8 mouse cellular contexts compared by ENCODE assay signal in genomic region chr6:4506106-4506505, GRCm38 (mm10). TPM values are rescaled to one million over a fixed set of nuclear protein-coding genes. Genes with fewer than 3 reads are reported as not detected.
DNase-seq lines count a peak whose midpoint lies in the region; ATAC-seq and TF ChIP-seq lines count a peak whose summit lies in the region.

No protein-coding gene starts in this region.

- DNase-seq in layer of hippocampus, adult 2 months (ENCODE audit: low spot score in 2 of 2), result no peak
- no peak for DNase-seq in layer of hippocampus, postnatal 10 days (ENCODE audit: low spot score in 2 of 2)
- peak; percentile 67 for DNase-seq in limb, embryonic 11.5 days (ENCODE audit: low spot score)
- DNase-seq in midbrain, postnatal 0 days (ENCODE audit: low spot score), result peak; percentile 40
- no peak for DNase-seq in B cell, adult 2 months
- no peak for DNase-seq in left cerebral cortex, adult 8-10 months (ENCODE audit: low spot score in 2 of 2)

- no peaks in the 10 kb centered on the region for H3K27me3 ChIP-seq in heart, embryonic 12.5 days (replicated peaks)
- no peaks in the 10 kb centered on the region for H3K27me3 ChIP-seq in limb, embryonic 11.5 days (ENCODE audit: control insufficient read depth, insufficient read depth, low read length)
- peaks cover 10% of the 10 kb centered on the region; the same call in 1 of the 2 replicates for H3K27me3 ChIP-seq in midbrain, postnatal 0 days (ENCODE audit: insufficient read depth, low read length)

- peak overlapping the region; percentile 97 for H3K4me2 ChIP-seq in heart, embryonic 12.5 days
- peak overlapping the region; percentile 49 for H3K4me2 ChIP-seq in limb, embryonic 11.5 days (ENCODE audit: low read depth, severe bottlenecking)
- peak overlapping the region; percentile 72 for H3K4me2 ChIP-seq in midbrain, postnatal 0 days (ENCODE audit: low read depth, low read length, poor library complexity, severe bottlenecking)

- peaks cover 14% of the 10 kb centered on the region; the same call in 1 of the 2 replicates for H3K4me1 ChIP-seq in heart, embryonic 12.5 days (replicated peaks)
- H3K4me1 ChIP-seq in limb, embryonic 11.5 days (ENCODE audit: control insufficient read depth, insufficient read depth, low read length), result peaks cover 5% of the 10 kb centered on the region; the same call in 1 of the 2 replicates
- peaks cover 8% of the 10 kb centered on the region for H3K4me1 ChIP-seq in midbrain, postnatal 0 days (ENCODE audit: insufficient read depth, low read length)

- no peaks in the 10 kb centered on the region for H3K36me3 ChIP-seq in heart, embryonic 12.5 days
- H3K36me3 ChIP-seq in limb, embryonic 11.5 days (ENCODE audit: control insufficient read depth, insufficient read depth, low read length), result 0 out of 2 replicates have a peak, but pooled peaks cover 3% of the 10 kb centered on the region
- H3K36me3 ChIP-seq in midbrain, postnatal 0 days (ENCODE audit: insufficient read depth, low read length), result no peaks in the 10 kb centered on the region

- peak overlapping the region; percentile 38 for H3K4me3 ChIP-seq in layer of hippocampus, adult 2 months
- H3K4me3 ChIP-seq in heart, embryonic 12.5 days, result peak overlapping the region; percentile 55
- peak overlapping the region; percentile 44 for H3K4me3 ChIP-seq in limb, embryonic 11.5 days (ENCODE audit: low read depth, low read length)
- H3K4me3 ChIP-seq in midbrain, postnatal 0 days (ENCODE audit: low read depth, low read length), result peak overlapping the region; percentile 30; the same call in 1 of the 2 replicates

- H3K9me3 ChIP-seq in heart, embryonic 12.5 days (replicated peaks), result no peaks in the 10 kb centered on the region
- no peaks in the 10 kb centered on the region for H3K9me3 ChIP-seq in limb, embryonic 11.5 days (ENCODE audit: control insufficient read depth, low read length)
- no peaks in the 10 kb centered on the region for H3K9me3 ChIP-seq in midbrain, postnatal 0 days (ENCODE audit: low read length)

- H3K9ac ChIP-seq in heart, embryonic 12.5 days, result peak overlapping the region; percentile 68
- H3K9ac ChIP-seq in limb, embryonic 11.5 days (ENCODE audit: low read length), result peak overlapping the region; percentile 63
- H3K9ac ChIP-seq in midbrain, postnatal 0 days (replicated peaks; ENCODE audit: low read length, poor library complexity, severe bottlenecking), result no peak overlapping the region

- TF ChIP-seq CTCF in layer of hippocampus, adult 2 months (conservative IDR thresholded peaks at IDR 0.05), result peak; percentile 60
- peak; percentile 44 for TF ChIP-seq CTCF in midbrain, postnatal 0 days (IDR thresholded peaks at IDR 0.05)

- no peak for ATAC-seq in heart, embryonic 12.5 days (ENCODE audit: insufficient number of reproducible peaks, low FRiP score)
- ATAC-seq in limb, embryonic 11.5 days (ENCODE audit: insufficient number of reproducible peaks, low FRiP score, low TSS enrichment, low read depth), result 0 out of 2 replicates have a peak, but pooled peaks have one; percentile 17
- no peak for ATAC-seq in midbrain, postnatal 0 days (ENCODE audit: low FRiP score)
- no peak for ATAC-seq in erythroblast, adult 5-6 weeks (replicated peaks; ENCODE audit: low FRiP score, poor library complexity, severe bottlenecking)

- H3K27ac ChIP-seq in layer of hippocampus, adult 2 months, result no peak overlapping the region
- peak overlapping the region; percentile 43; the same call in 1 of the 2 replicates for H3K27ac ChIP-seq in heart, embryonic 12.5 days (ENCODE audit: poor library complexity, severe bottlenecking)
- H3K27ac ChIP-seq in limb, embryonic 11.5 days (replicated peaks; ENCODE audit: low read depth, low read length), result peak overlapping the region; percentile 69; the same call in 1 of the 2 replicates
- H3K27ac ChIP-seq in midbrain, postnatal 0 days (ENCODE audit: low read depth, low read length), result no peak overlapping the region

- WGBS in heart, embryonic 12.5 days, result 3% methylated on average over 11 of the region's 11 CpGs
- WGBS in limb, embryonic 11.5 days, result 1% methylated on average over 11 of the region's 11 CpGs
- 16% methylated on average over 11 of the region's 11 CpGs for WGBS in midbrain, postnatal 0 days

RNA-seq across cellular contexts. Expression of gene Col1a2, which starts 1.5 kb away (rescaled TPM):
- 10 to 100 TPM; 11.0 to 18.3 TPM for total RNA-seq in layer of hippocampus, adult 2 months (2021)
- 10 to 100 TPM; 54.7 to 57.1 TPM for total RNA-seq in layer of hippocampus, postnatal 10 days (2021)
- 230 and 232 TPM in 2 replicates for polyA plus RNA-seq in heart, embryonic 12.5 days (2016; fragmentation: Nextera tagmentation; extraction: Ambion mirVana)
- polyA plus RNA-seq in limb, embryonic 11.5 days (2014; fragmentation: Nextera tagmentation; extraction: Ambion mirVana), result 243 and 265 TPM in 2 replicates
- 93.7 and 128 TPM in 2 replicates for total RNA-seq in midbrain, postnatal 0 days (2014; rRNA removed)
- polyA plus RNA-seq in midbrain, postnatal 0 days (2015; fragmentation: Nextera tagmentation; extraction: Ambion mirVana), result 63.5 and 67.5 TPM in 2 replicates
- 10 to 100 TPM; 12.9 to 16.4 (median 16.0) TPM for total RNA-seq in left cerebral cortex, adult 8-10 months (2022)
- 0.19 and 0.84 TPM in 2 replicates for total RNA-seq in erythroblast, adult 5-6 weeks (2015; ENCODE audit: low replicate concordance)
- 0.51 and 0.70 TPM in 2 replicates for total RNA-seq in erythroblast, adult 5-6 weeks (2017; ENCODE audit: low replicate concordance)

Comparison
In these comparisons a context has a peak if more than half of its experiments do, and no peak if none do; other contexts are left out.
1. DNase-seq: peak in limb, embryonic 11.5 days (single experiment) and midbrain, postnatal 0 days (single experiment); none in layer of hippocampus, adult 2 months (0 of 2), layer of hippocampus, postnatal 10 days (0 of 2), B cell, adult 2 months (0 of 2) and left cerebral cortex, adult 8-10 months (0 of 2).
2. H3K27ac ChIP-seq: peak in heart, embryonic 12.5 days (single experiment) and limb, embryonic 11.5 days (single experiment); none in layer of hippocampus, adult 2 months (single experiment) and midbrain, postnatal 0 days (single experiment).
3. RNA of gene Col1a2, which starts 1.5 kb away (total RNA-seq): 93.7 to 128 TPM in midbrain, postnatal 0 days, 54.7 to 57.1 TPM in layer of hippocampus, postnatal 10 days, 11.0 to 18.3 TPM in layer of hippocampus, adult 2 months and 12.9 to 16.4 TPM in left cerebral cortex, adult 8-10 months; 0.19 to 0.84 TPM in erythroblast, adult 5-6 weeks; every median in the first group is over 4 times any median in the second.
4. Peak in every context shown above with its lines, with median percentiles within 50 percentile points of each other: H3K4me3 ChIP-seq and H3K4me2 ChIP-seq.